Mouse (Mus musculus): Measurements from ENCODE around the gene Ubc.

GRCm38 (mm10) chr5:125389579-125390441, at the start of gene Ubc:
- peak; percentile 100 for TF ChIP-seq POLR2A (IDR thresholded peaks at IDR 0.05; ENCODE audit: low read depth, low read length)
- TF ChIP-seq CTCF (IDR thresholded peaks at IDR 0.05; ENCODE audit: extremely low read depth, insufficient read length, insufficient replicate concordance, low read depth, low read length), result no peak

Measured in small intestine, adult 2 months (tissue).